Mouse (Mus musculus) heart, postnatal 36 days (tissue): ENCODE measurements around the gene Nhlrc2. TPM values are rescaled to one million over a fixed set of nuclear protein-coding genes. Genes with fewer than 3 reads are reported as not detected.

Experiments used
- DNase-seq, 2 experiments: peaks; one replicate each; pipeline ENCODE4 v3.0.0; 2021 to 2022
- intact Hi-C: fragments of 180-260 bp; cut with DNase I; formaldehyde crosslinking; loops from one replicate; pipeline ENCODE4 v1.15.1; 2025
- total RNA-seq, 2 experiments: library from RNA; stranded (reverse); gene quantifications; 2 replicates each; pipeline ENCODE4 v1.2.3; 2021

Nhlrc2 gene
- total RNA-seq, 2 experiments from 2014 or later: 25.1 to 25.4 TPM

DNA sequence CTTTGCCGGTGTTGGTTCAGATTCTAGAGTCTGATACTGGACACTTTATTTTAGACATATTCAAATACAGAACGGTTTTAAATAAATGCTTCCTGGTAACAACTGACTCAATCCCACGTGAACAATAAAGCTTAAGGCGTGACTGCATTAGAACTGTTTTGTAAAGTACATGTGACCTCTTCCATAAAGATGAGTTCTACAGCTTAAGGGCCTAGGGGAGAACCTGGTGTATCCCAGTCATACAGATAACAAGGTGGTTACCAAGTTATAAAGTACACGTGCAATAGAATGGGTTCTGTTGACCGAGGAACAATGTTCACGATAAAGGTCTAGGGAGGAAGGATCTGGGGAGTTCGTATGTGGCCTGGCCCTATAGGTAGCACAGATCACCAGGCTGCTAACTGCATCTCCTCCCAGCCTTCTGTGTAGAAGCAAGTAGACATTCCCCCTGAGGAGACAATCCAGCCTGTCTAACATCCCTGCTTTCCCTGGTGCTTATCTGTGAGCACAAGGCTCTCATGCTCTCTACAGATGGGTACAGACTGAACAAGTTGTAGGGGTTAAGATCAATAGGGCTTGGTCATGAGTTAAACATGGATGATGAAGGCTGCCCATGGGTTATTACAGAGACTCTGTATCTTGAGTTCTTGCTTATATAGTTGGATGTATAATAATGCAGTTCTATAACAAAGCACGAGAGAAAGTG, 14.5 kb downstream of the Nhlrc2 start:
- intact Hi-C loops: loop anchor here (5.0 kb wide), 1 partner anchor 140 kb away; no protein-coding TSS in a partner anchor
- no peak for DNase-seq

DNA sequence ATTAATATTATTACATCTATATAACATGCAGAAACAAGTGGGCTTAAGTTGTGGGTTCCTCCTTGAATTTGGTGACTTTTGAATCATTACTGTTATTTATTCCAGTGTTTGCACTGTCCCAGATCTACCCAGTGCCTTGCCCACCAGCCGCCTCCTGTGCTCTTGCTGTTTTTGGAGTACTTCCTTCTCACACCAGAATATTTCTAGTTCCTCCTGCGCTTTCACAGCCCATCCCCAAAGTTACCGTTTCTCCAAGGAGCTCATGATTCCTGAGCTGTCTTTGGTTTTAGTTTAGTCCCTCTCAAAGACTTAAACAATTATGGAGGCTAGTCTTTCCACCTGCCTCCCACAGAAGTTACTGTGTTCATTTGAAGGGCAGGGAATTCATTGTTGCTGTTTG, 15.4 kb downstream of the Nhlrc2 start:
- intact Hi-C loops: loop anchor here (5.0 kb wide), 1 partner anchor 141 kb away; no protein-coding TSS in a partner anchor
- no peak for DNase-seq

DNA sequence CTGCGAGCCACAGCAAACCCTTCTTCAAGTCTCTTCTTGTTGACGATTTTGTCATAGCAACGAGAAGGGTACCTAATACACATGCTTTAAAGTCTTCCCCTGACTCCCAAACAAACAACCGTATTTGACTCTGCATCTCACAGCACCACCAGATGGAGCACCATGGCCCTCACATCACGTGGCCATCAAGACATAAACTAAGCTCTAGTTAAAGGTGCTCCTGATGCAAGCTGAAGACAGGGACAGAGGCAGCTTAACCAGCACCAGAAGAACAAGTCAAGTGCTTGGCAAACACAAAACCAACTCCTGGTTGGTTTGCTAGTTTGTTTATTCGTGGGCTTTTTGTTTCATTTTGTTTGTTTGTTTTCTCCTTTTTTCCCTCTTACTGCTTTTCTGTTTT, 17.3 kb downstream of the Nhlrc2 start:
- no peak for DNase-seq
- intact Hi-C loops: loop anchor here (5.0 kb wide), 1 partner anchor 342 kb away; no protein-coding TSS in a partner anchor

DNA sequence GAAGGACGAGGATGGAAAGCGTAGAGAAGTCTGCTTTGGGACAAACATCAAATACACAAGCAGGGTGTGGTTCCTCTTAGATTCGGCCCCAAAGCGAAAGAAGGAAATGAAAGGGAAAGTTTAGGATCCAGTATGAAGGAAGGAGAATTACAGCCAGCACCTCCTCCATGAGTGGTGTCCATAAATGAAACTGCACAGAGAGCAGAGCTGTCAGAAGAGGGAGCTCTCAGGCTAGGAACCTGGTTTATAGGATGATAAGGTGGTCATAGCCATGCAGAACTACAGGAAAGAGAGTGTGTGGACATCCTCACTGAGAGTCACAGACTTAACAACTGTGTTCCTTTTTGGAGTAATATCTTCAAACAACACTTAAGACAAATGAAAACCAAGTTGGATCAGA, 18.0 kb downstream of the Nhlrc2 start:
- intact Hi-C loops: loop anchor here (1.0 to 5.0 kb wide), 4 partner anchors 157 to 341 kb away; partner anchors contain the start of gene Adrb1
- peak; percentile 53 to 55 for DNase-seq

DNA sequence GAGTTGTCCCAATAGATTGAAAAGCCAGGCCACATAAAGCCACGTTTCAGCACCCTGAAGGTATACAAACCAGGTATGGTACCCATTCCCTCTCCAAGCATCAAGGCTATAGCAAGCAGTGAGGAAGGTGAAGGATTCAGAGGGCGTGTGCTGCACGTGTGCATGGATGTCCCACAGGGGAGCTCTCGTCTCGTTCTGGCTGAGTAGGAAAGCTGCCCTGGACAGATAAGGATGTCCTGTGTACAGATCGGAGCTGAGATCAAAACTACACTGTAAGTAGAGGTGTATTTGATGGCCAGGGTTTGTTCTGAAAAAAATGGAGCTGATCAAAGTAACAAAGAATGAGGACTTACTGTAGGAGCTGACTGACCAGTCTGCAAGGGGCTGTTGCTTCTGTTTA, 18.9 kb downstream of the Nhlrc2 start:
- no peak for DNase-seq
- intact Hi-C loops: loop anchor here (1.0 to 5.0 kb wide), 4 partner anchors 156 to 340 kb away; partner anchors contain the start of gene Adrb1

DNA sequence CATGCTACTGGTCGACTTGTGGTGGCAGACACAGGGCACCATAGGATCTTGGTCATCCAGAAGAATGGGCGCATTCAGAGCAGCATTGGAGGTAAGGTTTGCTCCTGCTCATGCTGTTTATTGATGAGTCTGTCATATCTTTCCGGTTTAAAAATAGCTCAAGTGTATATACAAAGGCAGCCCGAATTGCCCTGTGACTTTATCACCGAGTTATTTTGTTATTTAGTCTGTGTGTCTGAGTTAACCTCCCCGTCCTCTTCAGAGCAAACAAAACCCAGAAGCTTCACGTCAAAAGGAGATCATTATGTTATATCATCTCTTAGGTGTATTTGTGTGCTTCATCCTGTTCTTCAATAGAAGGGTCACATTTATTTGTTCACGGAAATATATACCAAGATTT, 22.7 kb downstream of the Nhlrc2 start:
- DNase-seq: no peak
- intact Hi-C loops: no loop called here

DNA sequence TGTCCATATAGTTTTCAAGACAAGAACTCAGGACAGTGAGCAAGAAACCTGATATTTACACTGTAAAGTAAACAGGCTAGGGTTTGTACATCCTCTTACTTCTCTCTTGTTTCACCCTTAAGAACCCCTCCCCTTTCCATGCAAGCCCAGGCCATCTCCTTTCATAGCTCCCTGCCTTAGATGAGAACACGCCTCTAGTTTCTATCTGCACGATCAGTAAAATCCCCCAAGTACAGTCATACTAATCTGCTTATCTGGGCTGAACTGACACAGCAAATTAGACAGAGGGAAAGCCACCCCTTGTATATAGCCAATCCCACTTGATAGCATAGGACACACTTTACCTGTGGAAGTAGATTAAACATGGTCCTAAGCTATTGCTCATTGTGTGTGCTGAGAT, 23.2 kb downstream of the Nhlrc2 start:
- intact Hi-C loops: no loop called here
- no peak for DNase-seq

DNA sequence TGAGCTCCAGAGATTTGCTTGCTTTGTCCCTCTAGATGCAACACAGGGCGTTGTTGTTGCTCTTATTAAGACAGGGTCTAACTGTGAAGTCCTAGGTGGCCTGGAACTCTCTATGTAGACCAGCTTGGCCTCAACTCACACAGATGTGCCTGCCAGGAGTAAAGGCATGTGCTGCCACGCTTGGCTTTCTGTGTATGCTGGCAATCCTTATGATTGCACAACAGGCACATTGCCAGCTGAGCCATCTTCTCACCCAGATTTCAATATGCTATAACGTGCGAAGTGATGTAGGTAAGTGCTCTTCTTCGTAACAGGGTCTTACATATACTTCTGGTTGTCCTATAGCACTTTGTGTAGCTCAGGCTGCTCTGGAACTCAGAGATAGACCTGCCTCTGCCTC, 23.9 kb downstream of the Nhlrc2 start:
- DNase-seq: no peak
- intact Hi-C loops: no loop called here

DNA sequence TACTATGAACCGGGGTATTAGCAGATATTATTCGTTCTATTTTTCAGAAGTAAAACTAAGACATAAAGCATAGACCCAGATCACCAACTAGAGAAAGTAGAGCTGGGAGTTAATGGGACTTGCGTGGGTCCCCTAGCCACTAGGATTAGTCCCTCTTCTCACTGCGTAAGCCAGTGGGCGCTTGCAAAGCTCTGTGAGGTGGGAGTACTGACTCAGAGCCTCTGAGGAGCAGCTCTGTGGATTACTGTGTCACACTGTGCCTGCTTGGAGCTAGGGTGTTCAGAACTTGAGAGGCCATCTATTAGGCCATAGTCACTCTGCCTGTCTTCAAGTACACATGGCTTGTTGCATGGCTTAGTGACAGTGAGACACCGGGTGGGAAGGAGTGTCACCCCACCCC, 25.1 kb downstream of the Nhlrc2 start:
- intact Hi-C loops: no loop called here

DNA sequence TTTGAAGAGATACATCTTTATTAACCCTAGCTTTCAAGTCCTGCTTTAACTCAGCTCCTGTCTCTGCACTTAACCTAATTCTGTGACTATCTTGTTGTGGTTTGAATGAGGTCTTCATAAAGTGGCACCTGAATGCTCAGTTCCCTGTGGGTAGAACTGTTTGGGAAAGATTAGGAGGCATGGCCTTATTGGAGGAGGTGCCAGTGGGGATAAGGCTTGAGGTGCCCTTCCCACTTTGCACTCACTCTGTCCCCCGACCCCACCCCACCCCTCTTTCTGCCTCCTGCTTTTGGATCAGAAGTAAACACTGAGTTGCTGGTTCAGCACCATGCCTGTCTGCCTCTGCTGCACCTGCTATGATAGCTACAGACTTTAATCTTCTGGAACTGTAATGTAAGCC, 29.7 kb downstream of the Nhlrc2 start:
- intact Hi-C loops: no loop called here
- DNase-seq: no peak

More for the DNA sequence above, 25.1 kb downstream of the Nhlrc2 start:
- no peak for DNase-seq

DNA sequence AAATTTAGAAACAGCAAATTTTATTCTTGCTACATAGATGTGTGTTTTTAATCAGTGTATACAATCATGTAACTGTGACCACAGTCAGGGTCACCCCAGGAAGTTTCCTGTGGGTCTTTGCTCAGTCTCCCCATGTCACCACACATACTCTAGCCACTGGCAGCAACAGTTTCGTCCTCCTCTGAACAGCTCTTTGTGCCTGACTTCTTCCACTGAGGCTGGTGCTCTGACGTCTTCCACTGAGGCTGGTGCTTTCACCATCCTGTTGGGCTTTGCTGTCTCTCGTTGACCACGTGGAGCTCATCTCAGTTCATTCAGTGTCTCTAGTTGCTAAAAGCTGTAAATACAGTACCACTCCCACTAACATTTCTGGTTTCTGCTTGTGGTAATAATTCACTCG, 33.9 kb downstream of the Nhlrc2 start:
- intact Hi-C loops: no loop called here

DNA sequence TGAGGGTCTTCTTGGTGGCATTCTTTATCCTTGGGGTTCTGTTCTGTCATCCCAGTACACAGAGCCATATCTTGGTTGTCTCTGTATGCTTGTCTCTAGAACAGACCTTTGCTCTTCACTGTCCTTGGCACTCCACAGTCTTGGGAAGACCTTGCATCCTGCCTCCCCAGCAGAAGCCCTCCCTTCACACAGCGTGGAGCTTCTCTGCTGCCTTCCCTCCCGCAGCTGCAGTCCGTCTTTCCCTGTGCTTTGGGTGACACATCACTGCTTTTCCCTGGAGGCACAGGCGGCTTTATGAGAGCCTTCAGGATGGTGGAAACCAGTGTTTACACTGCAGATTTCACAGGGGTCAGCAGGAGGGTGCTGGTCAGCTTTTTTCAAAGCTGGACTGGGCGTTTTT, 35.7 kb downstream of the Nhlrc2 start:
- no peak for DNase-seq
- intact Hi-C loops: no loop called here

More for the DNA sequence above, 33.9 kb downstream of the Nhlrc2 start:
- no peak for DNase-seq

DNA sequence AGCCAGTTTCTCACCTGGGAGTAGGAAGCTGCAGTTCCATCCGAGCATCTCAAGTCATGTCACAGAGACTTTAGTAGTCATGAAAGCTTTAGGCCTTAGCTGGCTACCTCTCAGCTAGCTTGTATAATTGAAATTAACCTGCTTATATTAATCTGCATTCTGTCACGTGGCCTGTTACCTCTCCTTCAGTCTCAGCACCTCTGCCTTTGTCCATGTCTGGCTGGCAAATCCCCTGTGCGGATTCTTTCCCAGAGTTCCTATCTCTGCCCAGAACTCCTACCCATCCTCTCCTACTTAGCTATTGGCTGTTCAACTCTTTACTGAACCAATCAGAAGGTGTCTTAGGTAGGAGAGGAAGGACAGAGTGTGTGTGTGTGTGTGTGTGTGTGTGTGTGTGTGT, 36.2 kb downstream of the Nhlrc2 start:
- no peak for DNase-seq
- intact Hi-C loops: no loop called here

DNA sequence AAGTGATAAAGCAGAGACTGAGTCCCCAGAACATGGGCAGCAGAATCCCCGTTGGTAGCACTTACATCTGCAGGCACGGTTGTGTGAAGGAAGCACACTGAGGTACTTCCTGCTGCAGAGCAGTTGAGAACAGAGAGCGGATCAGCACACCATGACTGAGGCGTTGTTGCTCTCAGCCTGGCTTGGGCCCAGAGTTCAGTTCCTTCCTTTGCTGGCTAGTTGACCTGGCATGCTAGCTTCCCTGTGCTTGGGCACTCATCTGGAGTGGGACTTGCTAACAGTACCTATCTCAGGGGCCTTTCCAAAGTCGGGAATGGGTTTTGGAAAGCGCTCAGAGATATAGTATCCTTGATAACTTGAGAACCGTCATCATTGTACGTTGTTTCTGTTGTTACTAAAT, 38.3 kb downstream of the Nhlrc2 start:
- no peak for DNase-seq
- intact Hi-C loops: no loop called here

DNA sequence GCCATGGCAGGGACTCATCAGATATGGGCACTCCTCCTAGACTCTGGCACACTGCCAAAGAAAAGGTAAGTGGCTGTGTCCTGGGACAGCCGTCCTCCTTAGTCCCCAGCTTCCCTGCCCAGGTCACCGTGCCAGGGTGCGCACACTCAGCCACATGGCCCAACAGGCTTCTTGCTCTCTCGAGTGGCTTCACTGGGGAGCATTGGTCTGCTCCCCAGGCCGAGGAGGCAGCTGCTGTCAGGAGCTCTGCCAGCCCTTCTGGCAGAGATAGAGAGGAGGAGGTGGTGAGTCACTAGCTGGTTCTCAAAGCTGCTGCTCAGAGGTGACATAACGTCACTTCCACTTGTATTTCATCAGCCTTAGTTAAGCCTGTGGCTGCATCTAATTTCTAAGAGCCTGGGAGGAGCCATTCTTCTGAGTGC, 40.2 kb downstream of the Nhlrc2 start:
- intact Hi-C loops: no loop called here

DNA sequence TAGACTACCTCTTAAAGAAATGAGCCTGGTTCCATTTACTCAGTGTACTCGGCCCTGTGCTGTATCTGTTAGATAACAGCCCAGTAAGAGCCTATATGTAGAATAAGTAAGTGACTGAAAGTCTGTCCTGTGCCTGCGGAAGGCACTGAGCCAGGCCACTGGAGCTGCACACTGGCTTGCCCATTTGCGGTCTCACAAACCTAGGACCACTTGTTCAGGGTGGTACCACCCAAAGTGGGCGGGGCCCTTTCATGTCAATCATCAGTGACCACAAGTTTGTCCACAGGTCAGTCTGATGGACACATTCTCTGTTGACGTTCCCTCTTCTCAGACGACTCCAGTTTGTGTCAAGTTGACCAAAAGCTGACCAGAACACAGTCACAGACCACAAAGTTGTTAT, 40.9 kb downstream of the Nhlrc2 start:
- intact Hi-C loops: no loop called here
- DNase-seq: no peak

More for the DNA sequence above, 40.2 kb downstream of the Nhlrc2 start:
- peak; percentile 58 to 67 for DNase-seq

DNA sequence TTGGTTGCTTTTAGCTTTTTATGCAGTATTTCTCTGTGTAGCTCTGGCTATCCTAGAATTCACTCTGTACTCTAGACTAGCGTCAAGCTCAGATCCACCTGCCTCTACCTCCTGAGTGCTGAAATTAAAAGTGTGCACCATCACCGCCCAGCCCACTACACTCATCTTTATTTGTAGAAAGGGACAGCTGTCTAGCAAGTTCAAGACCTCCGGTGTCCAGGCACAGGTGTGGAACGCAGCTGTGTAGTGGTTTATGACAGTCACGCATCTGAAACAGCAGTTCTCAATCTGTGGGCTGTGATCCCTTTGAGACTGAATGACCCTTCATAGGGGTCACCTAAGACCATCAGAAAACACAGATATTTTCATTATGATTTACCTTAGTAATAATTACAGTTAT, 41.4 kb downstream of the Nhlrc2 start:
- DNase-seq: no peak
- intact Hi-C loops: no loop called here

DNA sequence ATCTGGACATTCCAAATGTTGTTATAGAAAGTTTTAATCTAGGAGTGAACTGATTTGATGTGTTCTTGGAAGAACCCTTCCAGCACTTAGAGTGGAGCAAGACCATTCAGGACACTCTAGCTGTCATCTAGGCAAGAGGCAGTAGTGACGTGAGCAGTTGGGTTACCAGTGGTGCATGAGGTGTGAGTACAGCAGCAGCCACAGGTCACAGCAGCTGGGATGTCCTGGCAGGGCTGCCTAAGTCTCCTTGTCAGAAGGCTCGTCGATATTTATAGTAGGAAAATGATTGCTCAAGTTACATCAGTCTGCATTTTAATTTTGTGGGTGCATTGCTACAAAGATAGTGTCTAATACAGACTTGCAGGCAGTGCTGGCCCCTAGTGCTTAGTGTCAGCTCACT, 42.2 kb downstream of the Nhlrc2 start:
- intact Hi-C loops: no loop called here

DNA sequence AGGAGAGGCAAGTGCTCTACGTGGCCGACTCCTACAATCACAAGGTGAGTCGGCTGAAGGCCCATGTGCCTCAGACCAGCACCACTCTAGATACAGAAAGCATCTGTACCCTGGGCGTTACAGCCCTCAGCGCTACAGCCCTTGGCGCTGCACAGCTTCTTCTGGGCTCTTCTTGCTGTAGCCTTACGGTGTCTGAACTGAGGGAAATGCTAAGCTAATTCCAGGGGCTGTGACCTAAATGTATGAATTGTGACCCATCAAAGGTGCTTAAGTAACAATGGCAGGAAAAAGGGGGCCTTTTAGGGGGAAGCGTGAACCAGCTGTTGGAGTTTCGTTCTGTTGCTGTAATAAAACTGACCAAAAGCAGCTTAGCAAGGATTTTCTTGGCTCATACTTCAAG, 44.4 kb downstream of the Nhlrc2 start:
- intact Hi-C loops: no loop called here
- no peak for DNase-seq

More for the DNA sequence above, 42.2 kb downstream of the Nhlrc2 start:
- no peak for DNase-seq

DNA sequence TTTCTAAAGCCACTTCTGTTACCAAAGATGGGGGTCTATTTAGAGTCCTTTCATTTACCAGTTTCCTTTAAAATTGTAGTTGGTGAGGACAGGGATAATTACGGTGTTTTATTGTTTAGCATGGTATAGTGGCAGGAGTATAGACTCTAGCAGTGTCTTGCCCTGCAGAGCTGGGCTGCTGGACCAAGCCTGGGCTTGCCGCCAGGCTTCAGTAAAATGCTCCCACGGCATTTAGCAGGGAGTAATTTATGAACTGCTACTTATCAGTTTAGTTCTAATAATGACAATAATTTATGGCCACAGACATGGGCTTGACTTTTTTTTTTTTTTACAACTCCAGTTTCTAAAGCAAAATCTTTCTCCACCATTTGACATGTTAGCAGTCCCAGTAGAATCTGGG, 51.9 kb downstream of the Nhlrc2 start:
- intact Hi-C loops: loop anchor here (5.0 kb wide), 1 partner anchor 122 kb away; the partner anchor contains the start of gene Adrb1
- no peak for DNase-seq

DNA sequence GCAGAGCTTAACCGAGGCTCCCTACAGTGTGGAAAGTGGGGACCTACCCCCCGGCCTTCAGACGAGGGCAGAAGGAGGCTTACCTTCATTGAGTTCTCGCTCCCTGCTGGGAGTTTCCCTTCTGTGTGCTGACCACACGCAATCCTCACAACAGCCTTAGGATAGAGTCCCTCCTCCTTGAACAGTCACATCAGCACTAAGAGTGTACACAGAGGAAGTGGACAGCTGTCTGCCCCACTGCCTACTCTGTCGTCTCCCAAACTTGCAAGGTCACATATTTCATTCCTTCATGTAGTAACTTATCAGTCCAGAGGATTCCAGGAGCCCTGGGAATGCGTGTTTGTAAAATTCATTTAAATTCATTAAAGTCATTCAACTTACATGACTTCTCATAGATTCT, 52.7 kb downstream of the Nhlrc2 start:
- intact Hi-C loops: no loop called here
- no peak for DNase-seq

DNA sequence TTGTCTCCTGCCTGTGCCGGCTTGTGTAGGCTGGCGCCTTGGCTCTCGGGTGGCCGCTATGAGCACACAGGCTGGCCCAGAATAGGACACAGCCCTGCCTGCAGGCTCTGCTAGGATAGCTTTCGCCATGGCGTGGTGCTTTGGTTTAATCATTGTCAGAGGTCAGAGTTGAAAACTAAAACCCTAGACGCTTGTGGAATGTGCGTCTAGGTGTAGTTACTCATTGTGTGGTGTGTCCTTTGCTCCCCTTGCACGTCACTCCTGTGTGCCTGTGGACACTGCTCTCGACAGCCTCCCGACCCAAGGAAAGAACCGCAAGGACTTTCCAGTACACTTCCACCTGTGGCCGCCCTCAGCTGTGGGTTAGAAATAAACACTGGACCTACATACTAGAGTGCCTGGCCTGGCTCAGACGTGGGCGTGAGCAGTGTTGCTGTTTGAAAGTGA, 53.9 kb downstream of the Nhlrc2 start:
- DNase-seq: peak in 1 of 2 experiments; percentile 22
- intact Hi-C loops: no loop called here
